Mouse (Mus musculus) midbrain, embryonic 13.5 days (tissue): Measurements from ENCODE around the gene Gm49322. TPM values are rescaled to one million over a fixed set of nuclear protein-coding genes. Genes with fewer than 3 reads are reported as not detected.

ENCODE experiments used
- ATAC-seq: fragments of 200-750 bp; cut with Nextera tagmentation; 2 replicates; pipeline ENCODE4 v1.8.0; 2017; ENCODE audit warnings: mild to moderate bottlenecking, moderate TSS enrichment, moderate library complexity
- H3K27ac ChIP-seq: fragments of 300-500 bp; sonication (generic); 2 replicates; pipeline ENCODE4 v1.5.1; 2015; ENCODE audit warnings: inconsistent platforms, mild to moderate bottlenecking, moderate library complexity
- H3K27me3 ChIP-seq: fragments of 300-500 bp; sonication (generic); 2 replicates; pipeline ENCODE4 v1.6.1; 2015; ENCODE audit warnings: mild to moderate bottlenecking, inconsistent platforms
- H3K36me3 ChIP-seq: fragments of 300-500 bp; sonication (generic); 2 replicates; pipeline ENCODE4 v1.6.1; 2015; ENCODE audit warnings: mild to moderate bottlenecking, inconsistent platforms
- H3K4me1 ChIP-seq: fragments of 300-500 bp; sonication (generic); replicated peaks from 2 replicates; pipeline ENCODE4 v1.6.1; 2015; ENCODE audit warnings: inconsistent platforms
- H3K4me2 ChIP-seq: fragments of 300-500 bp; sonication (generic); replicated peaks from 2 replicates; pipeline ENCODE4 v1.6.1; 2015; ENCODE audit warnings: moderate library complexity, mild to moderate bottlenecking, inconsistent platforms
- H3K4me3 ChIP-seq: fragments of 300-500 bp; sonication (generic); replicated peaks from 2 replicates; pipeline ENCODE4 v1.5.1; 2015; ENCODE audit warnings: mild to moderate bottlenecking, inconsistent platforms
- H3K9ac ChIP-seq: fragments of 300-500 bp; sonication (generic); replicated peaks from 2 replicates; pipeline ENCODE4 v1.6.1; 2015; ENCODE audit warnings: mild to moderate bottlenecking, inconsistent platforms
- H3K9me3 ChIP-seq: fragments of 300-500 bp; sonication (generic); 2 replicates; pipeline ENCODE4 v1.6.1; 2016; ENCODE audit warnings: mild to moderate bottlenecking, inconsistent platforms
- WGBS: fragments of 180-500 bp; shearing (Covaris S2); methylation state at CpG from one replicate; pipeline ENCODE4 v1.1.7; 2015; 5-methylcytosine and 5-hydroxymethylcytosine counted together
- microRNA-seq: library from miRNA; unstranded; fragments of <30 nt; microRNA quantifications from one replicate; pipeline ENCODE4, GENCODE M21; 2016
- polyA plus RNA-seq: library from polyadenylated mRNA; unstranded; fragments of >200 nt; fragmentation: Nextera tagmentation; extraction: Ambion mirVana; gene quantifications from 2 replicates; pipeline ENCODE4 v1.2.1, GENCODE M21; 2015

Gene Gm49322
- polyA plus RNA-seq, 1 experiment from 2014 or later = 4.9 TPM

GRCm38 (mm10) chr10:80663485-80664196, 57.8 kb downstream of the Gm49322 start:
- no peak overlapping the region for H3K4me3 ChIP-seq
- H3K27me3 ChIP-seq = no peaks in the 10 kb centered on the region
- ATAC-seq = no peak
- no peak overlapping the region for H3K4me2 ChIP-seq
- H3K27ac ChIP-seq = no peak overlapping the region; the same call in 1 of the 2 replicates
- WGBS = 75% methylated on average over 5 of the region's 5 CpGs
- 0 out of 2 replicates have a peak, but pooled peaks cover 10% of the 10 kb centered on the region for H3K4me1 ChIP-seq
- H3K36me3 ChIP-seq = peaks cover 35% of the 10 kb centered on the region
- no peak overlapping the region for H3K9ac ChIP-seq
- no peaks in the 10 kb centered on the region for H3K9me3 ChIP-seq

DNA sequence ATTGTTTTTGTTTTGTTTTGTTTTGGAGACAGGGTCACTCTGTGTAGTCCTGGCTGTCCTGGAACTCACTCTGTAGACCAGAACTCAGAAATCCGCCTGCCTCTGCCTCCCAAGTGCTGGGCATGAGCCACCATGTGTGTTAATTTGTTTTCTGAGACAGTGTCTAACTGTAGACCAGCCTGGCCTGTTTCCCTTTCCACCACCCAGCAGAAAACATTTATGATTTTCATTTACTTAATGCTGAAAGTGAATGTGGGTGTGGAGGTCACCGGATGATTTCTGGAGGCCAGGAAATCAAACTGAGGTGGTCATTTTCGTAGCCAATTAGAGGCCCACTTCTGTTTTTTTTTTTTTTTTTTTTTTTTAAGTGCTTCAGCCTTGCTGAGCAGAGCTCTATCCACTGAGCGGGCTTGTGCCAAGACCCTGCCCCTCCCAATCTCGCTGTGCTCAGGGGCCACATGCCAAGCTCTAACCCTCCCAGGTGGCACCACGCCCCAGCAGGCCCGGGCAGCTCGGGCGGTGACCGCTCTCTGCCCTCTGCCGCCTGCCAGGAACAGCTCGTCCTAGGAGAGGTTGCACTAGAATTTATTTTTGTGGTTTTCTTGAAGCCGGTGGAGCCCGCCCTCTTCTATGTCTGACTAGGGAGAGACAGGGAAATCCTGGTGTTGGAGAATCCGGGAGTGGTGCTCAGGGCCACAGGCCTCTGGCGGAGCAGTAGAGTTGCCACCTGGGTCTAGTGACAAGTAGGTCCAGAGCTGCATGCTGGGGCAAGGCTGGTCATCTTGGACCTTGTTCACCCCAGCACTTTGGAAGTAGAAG, 58.6 kb downstream of the Gm49322 start:
- Histone ChIP-seq H3K4me1 (0 out of 2 replicates have a peak, but pooled peaks cover 9% of the 10 kb centered on the region), H3K9me3 (no peaks in the 10 kb centered on the region), H3K36me3 (peaks cover 43% of the 10 kb centered on the region), H3K4me3 (no peak overlapping the region), H3K27me3 (no peaks in the 10 kb centered on the region), H3K9ac (no peak overlapping the region), H3K27ac (peak overlapping the region; percentile 10; the same call in 1 of the 2 replicates), H3K4me2 (no peak overlapping the region)
- 54% methylated on average over 16 of the region's 16 CpGs for WGBS
- 0 out of 2 replicates have a peak, but pooled peaks have one; percentile 37 for ATAC-seq

DNA sequence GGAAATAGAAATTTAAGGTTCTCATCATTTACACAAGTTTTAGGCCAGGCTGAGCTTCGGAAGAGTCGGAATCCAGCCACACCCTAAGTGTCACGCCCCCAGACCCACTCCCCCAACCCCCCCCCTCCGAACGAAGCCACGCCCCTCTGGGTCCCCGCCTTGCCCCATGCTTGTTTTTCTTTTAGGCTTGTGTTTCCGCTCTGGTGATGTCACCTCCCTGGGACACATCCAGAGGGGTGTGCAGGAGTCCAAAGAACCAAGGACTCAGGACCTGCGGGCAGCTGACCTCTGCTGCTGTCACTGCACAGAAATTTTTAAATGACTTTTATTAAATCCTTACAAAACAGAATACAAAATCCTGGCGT, 59.2 kb downstream of the Gm49322 start:
- Histone ChIP-seq H3K9me3 (no peaks in the 10 kb centered on the region), H3K9ac (no peak overlapping the region), H3K27ac (0 out of 2 replicates have a peak overlapping the region, but pooled peaks have one; percentile 10), H3K4me2 (no peak overlapping the region), H3K27me3 (no peaks in the 10 kb centered on the region), H3K4me1 (0 out of 2 replicates have a peak, but pooled peaks cover 7% of the 10 kb centered on the region), H3K36me3 (peaks cover 48% of the 10 kb centered on the region), H3K4me3 (no peak overlapping the region)
- WGBS = 26% methylated on average over 10 of the region's 10 CpGs
- ATAC-seq = no peak

Small RNA genes lying within 50 kb of the gene (microRNA-seq; reads per million reads assigned to microRNA genes)
- gene Mir6912 = 0.62 reads per million

Other genes with a start within 250 kb of the Gm49322 start
- 0.96 and 1.3 TPM in 2 replicates for gene Plk5, start 249.6 kb upstream of the Gm49322 start, polyA plus RNA-seq
- 15.9 and 18.6 TPM in 2 replicates for gene Mex3d, start 218.4 kb upstream of the Gm49322 start, polyA plus RNA-seq
- gene Mbd3, start 206.5 kb upstream of the Gm49322 start, polyA plus RNA-seq = 243 and 257 TPM in 2 replicates
- 518 and 572 TPM in 2 replicates for gene Uqcr11, start 199.2 kb upstream of the Gm49322 start, polyA plus RNA-seq
- 67.7 and 82.3 TPM in 2 replicates for gene Tcf3, start 172.4 kb upstream of the Gm49322 start, polyA plus RNA-seq
- 2.6 and 3.0 TPM in 2 replicates for gene Onecut3, start 111.2 kb upstream of the Gm49322 start, polyA plus RNA-seq
- 0.94 and 1.1 TPM in 2 replicates for gene Atp8b3, start 66.9 kb upstream of the Gm49322 start, polyA plus RNA-seq
- 28.8 and 32.6 TPM in 2 replicates for gene Rexo1, start 44.5 kb upstream of the Gm49322 start, polyA plus RNA-seq
- gene Klf16, start 28.7 kb upstream of the Gm49322 start, polyA plus RNA-seq = 3.7 and 4.5 TPM in 2 replicates
- 78.5 and 93.4 TPM in 2 replicates for gene Abhd17a, start 15.7 kb upstream of the Gm49322 start, polyA plus RNA-seq
- gene Scamp4, start 3.1 kb upstream of the Gm49322 start, polyA plus RNA-seq = 60.2 and 60.3 TPM in 2 replicates
- 6.1 and 7.6 TPM in 2 replicates for gene Adat3, start 3.1 kb upstream of the Gm49322 start, polyA plus RNA-seq
- 73.8 and 115 TPM in 2 replicates for gene Csnk1g2, start 16.8 kb downstream of the Gm49322 start, polyA plus RNA-seq
- 60.9 and 80.6 TPM in 2 replicates for gene Btbd2, start 51.0 kb downstream of the Gm49322 start, polyA plus RNA-seq
- gene Mknk2, start 72.1 kb downstream of the Gm49322 start, polyA plus RNA-seq = 49.6 and 60.1 TPM in 2 replicates
- 58.3 and 58.5 TPM in 2 replicates for gene Mob3a, start 96.0 kb downstream of the Gm49322 start, polyA plus RNA-seq
- 37.8 and 39.2 TPM in 2 replicates for gene Izumo4, start 96.2 kb downstream of the Gm49322 start, polyA plus RNA-seq
- 94.5 and 96.3 TPM in 2 replicates for gene Ap3d1, start 136.2 kb downstream of the Gm49322 start, polyA plus RNA-seq
- 19.3 and 23.3 TPM in 2 replicates for gene Dot1l, start 149.2 kb downstream of the Gm49322 start, polyA plus RNA-seq
- gene Sf3a2, start 192.2 kb downstream of the Gm49322 start, polyA plus RNA-seq = 64.1 and 64.9 TPM in 2 replicates
- 131 and 150 TPM in 2 replicates for gene Plekhj1, start 192.6 kb downstream of the Gm49322 start, polyA plus RNA-seq
- not detected in 2 replicates for gene Amh, start 199.2 kb downstream of the Gm49322 start, polyA plus RNA-seq
- gene Jsrp1, start 207.5 kb downstream of the Gm49322 start, polyA plus RNA-seq = 0.28 and 0.43 TPM in 2 replicates
- gene Oaz1, start 220.6 kb downstream of the Gm49322 start, polyA plus RNA-seq = 1,319 and 1,425 TPM in 2 replicates
- gene Lingo3, start 238.0 kb downstream of the Gm49322 start, polyA plus RNA-seq = 1.5 and 1.9 TPM in 2 replicates
- gene Lsm7, start 249.2 kb downstream of the Gm49322 start, polyA plus RNA-seq = 249 and 254 TPM in 2 replicates
- 56.9 and 61.1 TPM in 2 replicates for gene Sppl2b, start 249.3 kb downstream of the Gm49322 start, polyA plus RNA-seq